Mouse (Mus musculus): ENCODE results near the gene Rhoc. TPM values are rescaled to one million over a fixed set of nuclear protein-coding genes. Genes with fewer than 3 reads are reported as not detected.
"Not testable (repeated sequence)": the region's sequence is repeated elsewhere in the genome, so short reads cannot be mapped to it uniquely, and the experiment has no call there.

Rhoc gene
- polyA plus RNA-seq (2011; ENCODE audit: insufficient read depth, insufficient read length, low replicate concordance, missing spikeins): 23.4 and 33.5 TPM in 2 replicates

GRCm38 (mm10) chr3:104788075-104788474 lies at the start of gene Rhoc:
Gene Rhoc (plus strand): TSS chr3:104788375.
- TF ChIP-seq CTCF (IDR thresholded peaks at IDR 0.05; ENCODE audit: control insufficient read depth, insufficient read depth, low read length) (no peak), POLR2A (IDR thresholded peaks at IDR 0.05; ENCODE audit: borderline replicate concordance, control insufficient read depth, low read depth, low read length) (no peak)
- H3K4me1 ChIP-seq (ENCODE audit: control insufficient read depth, insufficient read depth, low read length): 0 out of 2 replicates have a peak, but pooled peaks cover 1% of the 10 kb centered on the region
- H3K27ac ChIP-seq (ENCODE audit: control insufficient read depth, insufficient read depth, low read depth, low read length, poor library complexity): no peak within 1 kb of the TSS; the same call in 1 of the 2 replicates
- 52% methylated on average over 3 of the region's 3 CpGs for WGBS
- peak within 1 kb of the TSS; percentile 40 for H3K4me3 ChIP-seq (replicated peaks; ENCODE audit: control insufficient read depth, low read depth, low read length)

DNA sequence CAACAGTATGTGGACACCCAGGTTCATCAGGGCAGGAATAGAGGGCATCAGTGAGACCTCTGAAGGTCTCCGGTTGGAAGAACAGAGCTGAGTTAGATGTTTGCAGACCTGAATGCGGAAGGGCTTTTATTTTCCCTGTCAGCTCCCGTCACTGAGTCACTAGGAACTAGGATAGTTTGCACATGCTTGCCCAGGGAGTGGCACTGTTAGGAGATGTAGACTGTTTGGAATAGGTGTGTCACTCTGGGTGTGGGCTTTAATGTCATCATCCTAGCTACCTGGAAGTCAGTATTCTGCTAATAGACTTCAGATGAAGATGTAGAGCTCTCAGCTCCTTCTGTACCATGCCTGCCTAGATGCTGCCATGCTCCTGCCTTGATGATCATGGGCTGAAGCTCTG lies 46.2 kb upstream of the Rhoc start:
- 88% methylated on average over 3 of the region's 3 CpGs for WGBS
- Histone ChIP-seq H3K27ac (ENCODE audit: control insufficient read depth, insufficient read depth, low read depth, low read length, poor library complexity) (no peak overlapping the region), H3K4me3 (replicated peaks; ENCODE audit: control insufficient read depth, low read depth, low read length) (no peak overlapping the region), H3K4me1 (ENCODE audit: control insufficient read depth, insufficient read depth, low read length) (peaks cover 2% of the 10 kb centered on the region; the same call in 1 of the 2 replicates)
- no peak for TF ChIP-seq CTCF (IDR thresholded peaks at IDR 0.05; ENCODE audit: control insufficient read depth, insufficient read depth, low read length)
- TF ChIP-seq POLR2A (IDR thresholded peaks at IDR 0.05; ENCODE audit: borderline replicate concordance, control insufficient read depth, low read depth, low read length): no peak

- 50% methylated on average over 1 of the region's 1 CpGs for WGBS
- TF ChIP-seq POLR2A (IDR thresholded peaks at IDR 0.05; ENCODE audit: borderline replicate concordance, control insufficient read depth, low read depth, low read length) (no peak), CTCF (IDR thresholded peaks at IDR 0.05; ENCODE audit: control insufficient read depth, insufficient read depth, low read length) (no peak)
- Histone ChIP-seq H3K27ac (ENCODE audit: control insufficient read depth, insufficient read depth, low read depth, low read length, poor library complexity) (no peak overlapping the region), H3K4me1 (ENCODE audit: control insufficient read depth, insufficient read depth, low read length) (peaks cover 2% of the 10 kb centered on the region; the same call in 1 of the 2 replicates), H3K4me3 (replicated peaks; ENCODE audit: control insufficient read depth, low read depth, low read length) (no peak overlapping the region)
Observed at GRCm38 (mm10) chr3:104743161-104743560, 45.0 kb upstream of the Rhoc start.

GRCm38 (mm10) chr3:104743864-104744263 lies 44.3 kb upstream of the Rhoc start:
- H3K27ac ChIP-seq (ENCODE audit: control insufficient read depth, insufficient read depth, low read depth, low read length, poor library complexity): no peak overlapping the region
- H3K4me3 ChIP-seq (replicated peaks; ENCODE audit: control insufficient read depth, low read depth, low read length): no peak overlapping the region
- TF ChIP-seq POLR2A (IDR thresholded peaks at IDR 0.05; ENCODE audit: borderline replicate concordance, control insufficient read depth, low read depth, low read length) (no peak), CTCF (IDR thresholded peaks at IDR 0.05; ENCODE audit: control insufficient read depth, insufficient read depth, low read length) (no peak)
- 5% methylated on average over 1 of the region's 1 CpGs for WGBS
- peaks cover 2% of the 10 kb centered on the region; the same call in 1 of the 2 replicates for H3K4me1 ChIP-seq (ENCODE audit: control insufficient read depth, insufficient read depth, low read length)

- peak; percentile 45; the same call in 1 of the 2 replicates for TF ChIP-seq CTCF (IDR thresholded peaks at IDR 0.05; ENCODE audit: control insufficient read depth, insufficient read depth, low read length)
- 19% methylated on average over 24 of the region's 25 CpGs for WGBS
- not testable (repeated sequence) for H3K4me3 ChIP-seq (replicated peaks; ENCODE audit: control insufficient read depth, low read depth, low read length); H3K4me1 ChIP-seq (ENCODE audit: control insufficient read depth, insufficient read depth, low read length); H3K27ac ChIP-seq (ENCODE audit: control insufficient read depth, insufficient read depth, low read depth, low read length, poor library complexity)
Observed at GRCm38 (mm10) chr3:104752845-104753244, 35.3 kb upstream of the Rhoc start.

GRCm38 (mm10) chr3:104758406-104758805 lies 29.8 kb upstream of the Rhoc start:
- no peaks in the 10 kb centered on the region; the same call in 1 of the 2 replicates for H3K4me1 ChIP-seq (ENCODE audit: control insufficient read depth, insufficient read depth, low read length)
- TF ChIP-seq POLR2A (IDR thresholded peaks at IDR 0.05; ENCODE audit: borderline replicate concordance, control insufficient read depth, low read depth, low read length) (no peak), CTCF (IDR thresholded peaks at IDR 0.05; ENCODE audit: control insufficient read depth, insufficient read depth, low read length) (peak; percentile 76)
- no peak overlapping the region for H3K4me3 ChIP-seq (replicated peaks; ENCODE audit: control insufficient read depth, low read depth, low read length)
- 2% methylated on average over 27 of the region's 27 CpGs for WGBS
- no peak overlapping the region for H3K27ac ChIP-seq (ENCODE audit: control insufficient read depth, insufficient read depth, low read depth, low read length, poor library complexity)

- no peak overlapping the region for H3K4me3 ChIP-seq (replicated peaks; ENCODE audit: control insufficient read depth, low read depth, low read length)
- WGBS: 35% methylated on average over 5 of the region's 5 CpGs
- TF ChIP-seq CTCF (IDR thresholded peaks at IDR 0.05; ENCODE audit: control insufficient read depth, insufficient read depth, low read length): no peak
- TF ChIP-seq POLR2A (IDR thresholded peaks at IDR 0.05; ENCODE audit: borderline replicate concordance, control insufficient read depth, low read depth, low read length): no peak
- H3K4me1 ChIP-seq (ENCODE audit: control insufficient read depth, insufficient read depth, low read length): no peaks in the 10 kb centered on the region; the same call in 1 of the 2 replicates
- H3K27ac ChIP-seq (ENCODE audit: control insufficient read depth, insufficient read depth, low read depth, low read length, poor library complexity): no peak overlapping the region
Observed at GRCm38 (mm10) chr3:104758869-104759268, 29.3 kb upstream of the Rhoc start.

DNA sequence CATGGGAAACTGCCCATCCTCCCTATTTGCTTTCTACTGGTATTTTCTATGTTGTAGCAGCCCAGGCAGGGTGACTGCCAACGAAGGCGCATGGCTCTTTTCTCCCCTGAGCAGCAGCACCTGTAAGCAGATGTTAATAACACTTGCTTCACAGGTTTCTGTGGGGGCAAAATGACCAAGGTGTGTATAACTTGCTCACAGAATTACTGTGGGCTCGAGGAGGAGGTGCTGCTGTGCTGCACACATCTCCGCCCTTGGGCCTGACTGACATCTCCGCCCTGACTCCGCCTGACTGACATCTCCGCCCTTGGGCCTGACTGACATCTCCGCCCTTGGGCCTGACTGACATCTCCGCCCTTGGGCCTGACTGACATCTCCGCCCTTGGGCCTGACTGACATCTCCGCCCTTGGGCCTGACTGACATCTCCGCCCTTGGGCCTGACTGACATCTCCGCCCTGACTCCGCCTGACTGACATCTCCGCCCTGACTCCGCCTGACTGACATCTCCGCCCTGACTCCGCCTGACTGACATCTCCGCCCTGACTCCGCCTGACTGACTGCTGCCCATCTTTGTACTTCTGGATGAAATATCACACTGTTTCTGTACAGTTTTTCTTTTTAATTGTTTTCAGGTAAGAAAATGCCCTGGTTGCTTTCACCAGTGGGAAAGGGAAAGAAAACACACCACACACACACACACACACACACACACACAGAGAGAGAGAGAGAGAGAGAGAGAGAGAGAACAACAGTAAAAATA lies 25.9 kb upstream of the Rhoc start:
- H3K4me1 ChIP-seq (ENCODE audit: control insufficient read depth, insufficient read depth, low read length); H3K4me3 ChIP-seq (replicated peaks; ENCODE audit: control insufficient read depth, low read depth, low read length): not testable (repeated sequence)
- peak overlapping the region; percentile 24; the same call in 1 of the 2 replicates for H3K27ac ChIP-seq (ENCODE audit: control insufficient read depth, insufficient read depth, low read depth, low read length, poor library complexity)
- 67% methylated on average over 20 of the region's 20 CpGs for WGBS

All from bone marrow, adult 2 months (tissue).